Mouse (Mus musculus) C2C12 (cell line): Measurements from ENCODE around the gene 1110057P08Rik. TPM values are rescaled to one million over a fixed set of nuclear protein-coding genes. Genes with fewer than 3 reads are reported as not detected.

Experiments used
- H3K27me3 ChIP-seq: one replicate; pipeline ENCODE4 v1.6.1; 2011; ENCODE audit not compliant: control insufficient read depth, insufficient read depth, insufficient read length
- H3K36me3 ChIP-seq: one replicate; pipeline ENCODE4 v1.6.1; 2011; ENCODE audit not compliant: control insufficient read depth, insufficient read depth
- H3K4me3 ChIP-seq: one replicate; pipeline ENCODE4 v1.5.1; 2011; ENCODE audit warnings: mild to moderate bottlenecking, control low read depth; ENCODE audit not compliant: poor library complexity, insufficient read depth, severe bottlenecking
- H3K79me2 ChIP-seq: one replicate; pipeline ENCODE4 v1.6.1; 2011; ENCODE audit not compliant: control insufficient read depth, insufficient read depth
- H3K79me3 ChIP-seq: one replicate; pipeline ENCODE4 v1.6.1; 2011; ENCODE audit warnings: low read depth, control low read depth
- H3ac ChIP-seq: one replicate; pipeline ENCODE3; 2011; ENCODE audit warnings: low read depth; ENCODE audit not compliant: control insufficient read depth, insufficient read length
- CEBPB ChIP-seq: IDR thresholded peaks from one replicate; pipeline ENCODE4 v1.6.1; 2011; ENCODE audit warnings: low read depth, mild to moderate bottlenecking, control low read depth, moderate library complexity
- CTCF ChIP-seq: IDR thresholded peaks from one replicate; pipeline ENCODE4 v1.5.1; 2011; ENCODE audit not compliant: control insufficient read depth, insufficient read depth, insufficient read length
- FOSL1 ChIP-seq: IDR thresholded peaks from one replicate; pipeline ENCODE4 v1.8.0; 2011; ENCODE audit warnings: mild to moderate bottlenecking, low read length; ENCODE audit not compliant: poor library complexity, insufficient read depth, severe bottlenecking
- MAX ChIP-seq: IDR thresholded peaks from one replicate; pipeline ENCODE4 v1.6.1; 2011; ENCODE audit warnings: mild to moderate bottlenecking, control low read depth
- MYOD1 ChIP-seq: IDR thresholded peaks from one replicate; pipeline ENCODE4 v1.6.1; 2011; ENCODE audit warnings: low read depth; ENCODE audit not compliant: control insufficient read depth, insufficient read length
- MYOG ChIP-seq: IDR thresholded peaks from one replicate; pipeline ENCODE4 v1.6.1; 2011; ENCODE audit not compliant: control insufficient read depth, insufficient read length; ENCODE audit errors: extremely low read depth
- USF1 ChIP-seq: IDR thresholded peaks from one replicate; pipeline ENCODE4 v1.6.1; 2011; ENCODE audit warnings: low read depth, mild to moderate bottlenecking, control low read depth, moderate library complexity
- polyA plus RNA-seq: library from polyadenylated mRNA; unstranded; fragments of >200 nt; fragmentation: generic; extraction: Trizol; gene quantifications from one replicate; pipeline ENCODE4 v1.2.1, GENCODE M21; 2012; ENCODE audit warnings: missing spikeins

Gene 1110057P08Rik
- polyA plus RNA-seq, 1 experiment, result not detected

GRCm38 (mm10) chr16:89205561-89205960 is 31.0 kb downstream of the 1110057P08Rik start, which contains the start of gene Krtap20-2:
Gene Krtap20-2 (plus strand): TSS chr16:89205861.
- Histone ChIP-seq H3K36me3 (no peaks in the 10 kb centered on the region), H3K79me3 (no peaks in the 10 kb centered on the region), H3ac (no peak within 1 kb of the TSS), H3K4me3 (no peak within 1 kb of the TSS), H3K79me2 (no peaks in the 10 kb centered on the region), H3K27me3 (no peaks in the 10 kb centered on the region)
- no peak for TF ChIP-seq USF1
- TF ChIP-seq CTCF, result no peak
- no peak for TF ChIP-seq MYOD1
- no peak for TF ChIP-seq FOSL1
- TF ChIP-seq CEBPB, result no peak
- TF ChIP-seq MYOG, result no peak
- no peak for TF ChIP-seq MAX

Other genes with a start within 250 kb of the 1110057P08Rik start
- gene Krtap19-9b, start 242.5 kb upstream of the 1110057P08Rik start, polyA plus RNA-seq, result not detected
- gene Krtap16-3, start 211.9 kb upstream of the 1110057P08Rik start, polyA plus RNA-seq, result not detected
- not detected for gene Krtap22-2, start 164.0 kb upstream of the 1110057P08Rik start, polyA plus RNA-seq
- gene Gm10229, start 159.5 kb upstream of the 1110057P08Rik start, polyA plus RNA-seq, result not detected
- gene Krtap6-1, start 143.0 kb upstream of the 1110057P08Rik start, polyA plus RNA-seq, result not detected
- not detected for gene Gm10228, start 133.3 kb upstream of the 1110057P08Rik start, polyA plus RNA-seq
- gene Krtap6-5, start 126.9 kb upstream of the 1110057P08Rik start, polyA plus RNA-seq, result not detected
- not detected for gene 1110025L11Rik, start 110.7 kb upstream of the 1110057P08Rik start, polyA plus RNA-seq
- gene Krtap6-3, start 90.7 kb upstream of the 1110057P08Rik start, polyA plus RNA-seq, result not detected
- not detected for gene Gm6358, start 33.9 kb upstream of the 1110057P08Rik start, polyA plus RNA-seq
- gene Gm10061, start 23.6 kb upstream of the 1110057P08Rik start, polyA plus RNA-seq, result not detected
- gene Gm9789, start 16.8 kb upstream of the 1110057P08Rik start, polyA plus RNA-seq, result not detected
- not detected for gene Gm7735, start 5.2 kb upstream of the 1110057P08Rik start, polyA plus RNA-seq
- gene Krtap20-2, start 31.1 kb downstream of the 1110057P08Rik start, polyA plus RNA-seq, result not detected
- not detected for gene Krtap21-1, start 229.1 kb downstream of the 1110057P08Rik start, polyA plus RNA-seq
- gene Krtap6-2, start 245.4 kb downstream of the 1110057P08Rik start, polyA plus RNA-seq, result not detected